Mouse (Mus musculus): ENCODE results near the gene Mcu. TPM values are rescaled to one million over a fixed set of nuclear protein-coding genes. Genes with fewer than 3 reads are reported as not detected.

Gene Mcu
- total and polyA plus RNA-seq, 3 experiments = 4.9 to 5.7 (median 5.3) TPM

DNA sequence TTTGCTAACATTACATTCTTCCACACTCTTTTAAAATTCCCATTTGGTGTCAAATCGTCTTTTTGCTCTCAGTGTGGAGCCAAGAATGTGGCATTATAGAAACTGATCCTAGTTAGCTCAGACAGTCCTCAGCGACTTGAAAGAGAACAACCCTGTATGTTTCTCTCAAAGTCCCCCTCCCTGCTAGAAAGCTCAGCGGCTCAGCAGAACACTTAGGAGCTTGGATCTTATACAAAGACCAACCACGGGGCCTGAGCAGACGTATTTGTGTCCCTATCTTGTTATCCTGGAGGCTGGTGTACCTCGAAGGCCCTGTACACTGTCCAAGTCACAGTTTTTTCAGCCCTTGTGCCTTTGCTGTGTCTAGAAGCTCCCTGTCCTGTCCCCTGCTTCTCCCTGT lies 176.3 kb downstream of the Mcu start:
- TF ChIP-seq NRF1 (IDR thresholded peaks at IDR 0.05; ENCODE audit: low read depth, low read length) = no peak
- no peak for TF ChIP-seq RCOR1 (conservative IDR thresholded peaks at IDR 0.05; ENCODE audit: low read depth, low read length)
- no peak for TF ChIP-seq POLR2A (IDR thresholded peaks at IDR 0.05; ENCODE audit: low read depth, low read length)
- TF ChIP-seq ZMIZ1 (IDR thresholded peaks at IDR 0.05; ENCODE audit: low read depth, low read length) = no peak
- TF ChIP-seq JUND (conservative IDR thresholded peaks at IDR 0.05; ENCODE audit: low read depth, low read length) = no peak
- TF ChIP-seq ZKSCAN1 (IDR thresholded peaks at IDR 0.05; ENCODE audit: borderline replicate concordance, low read depth, low read length) = no peak
- TF ChIP-seq NELFE (IDR thresholded peaks at IDR 0.05; ENCODE audit: low read depth, low read length) = no peak
- no peak for TF ChIP-seq TCF12 (IDR thresholded peaks at IDR 0.05; ENCODE audit: low read depth, low read length)
- DNase-seq (ENCODE audit: extremely low read depth) = no peak
- Histone ChIP-seq H3K27me3 (replicated peaks) (no peaks in the 10 kb centered on the region), H3K36me3 (replicated peaks in 1 of 2; ENCODE audit: control insufficient read depth in 1 of 2, insufficient read depth in 1 of 2, low read length in 1 of 2) (no peaks in the 10 kb centered on the region), H3K27ac (ENCODE audit: insufficient read depth, low read depth) (no peak overlapping the region), H3K4me3 (replicated peaks in 1 of 3; ENCODE audit: low read depth in 2 of 3, low read length in 2 of 3, poor library complexity in 1 of 3) (no peak overlapping the region), H3K4me1 (ENCODE audit: control insufficient read depth in 1 of 2, insufficient read depth in 2 of 2) (peaks cover 0 to 3% of the 10 kb centered on the region in 2 experiments; a peak in 1 of 4 replicates), H3K4me2 (ENCODE audit: insufficient read depth, low read depth, poor library complexity, severe bottlenecking) (no peak overlapping the region), H3K79me2 (replicated peaks; ENCODE audit: control insufficient read depth, extremely low read depth, insufficient read depth, poor library complexity, severe bottlenecking) (no peaks in the 10 kb centered on the region), H3K9me3 (replicated peaks; ENCODE audit: low read length) (no peaks in the 10 kb centered on the region), H3K9ac (ENCODE audit: insufficient read depth, low read depth) (no peak overlapping the region)
- in situ Hi-C loops (cut with MboI; ENCODE audit: low pct_ligation_motif_present, low pct_unique_long_range_greater_than_20kb, low sequenced_read_pairs) (no loop called here), dilution Hi-C loops (cut with MboI; ENCODE audit: extremely low pct_ligation_motif_present, extremely low pct_unique_long_range_greater_than_20kb, low sequenced_read_pairs) (no loop called here)

DNA sequence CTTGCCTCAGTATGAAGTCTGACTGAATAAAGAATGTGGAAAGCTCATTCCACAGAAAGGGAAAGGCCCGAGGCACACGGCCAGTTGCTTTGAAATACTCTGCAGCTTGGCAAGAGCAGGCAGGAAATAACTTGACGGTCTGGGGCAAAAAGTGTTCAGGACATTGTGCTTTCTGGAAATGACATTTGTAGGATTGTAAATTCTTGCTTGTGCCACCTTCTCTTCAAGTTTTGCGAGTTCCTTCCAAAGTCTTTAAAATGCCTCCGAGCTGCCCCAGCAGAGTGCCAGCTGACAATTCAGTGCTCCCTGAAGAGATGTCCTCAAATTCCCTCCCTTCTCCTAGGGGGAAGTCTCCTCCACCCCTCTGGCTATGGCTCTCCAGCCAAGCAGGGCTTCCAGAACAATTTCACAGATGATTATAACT lies 177.0 kb downstream of the Mcu start:
- in situ Hi-C loops (cut with MboI; ENCODE audit: low pct_ligation_motif_present, low pct_unique_long_range_greater_than_20kb, low sequenced_read_pairs) = no loop called here
- H3K9me3 ChIP-seq (replicated peaks; ENCODE audit: low read length) = no peaks in the 10 kb centered on the region
- H3K27ac ChIP-seq (ENCODE audit: insufficient read depth, low read depth) = no peak overlapping the region
- dilution Hi-C loops (cut with MboI; ENCODE audit: extremely low pct_ligation_motif_present, extremely low pct_unique_long_range_greater_than_20kb, low sequenced_read_pairs) = no loop called here
- TF ChIP-seq CHD2 (IDR thresholded peaks at IDR 0.05; ENCODE audit: low read length) (no peak), RCOR1 (conservative IDR thresholded peaks at IDR 0.05; ENCODE audit: low read depth, low read length) (no peak), HCFC1 (IDR thresholded peaks at IDR 0.05; ENCODE audit: low read depth, low read length) (no peak), ZC3H11A (IDR thresholded peaks at IDR 0.05; ENCODE audit: low read depth, low read length) (no peak), ZMIZ1 (IDR thresholded peaks at IDR 0.05; ENCODE audit: low read depth, low read length) (no peak), BHLHE40 (IDR thresholded peaks at IDR 0.05; ENCODE audit: low read depth, low read length) (no peak), ZKSCAN1 (IDR thresholded peaks at IDR 0.05; ENCODE audit: borderline replicate concordance, low read depth, low read length) (no peak), MEF2A (IDR thresholded peaks at IDR 0.05; ENCODE audit: borderline replicate concordance, low read depth, low read length) (no peak), MAX (IDR thresholded peaks at IDR 0.05; ENCODE audit: low read length) (no peak), NELFE (IDR thresholded peaks at IDR 0.05; ENCODE audit: low read depth, low read length) (no peak), ELF1 (IDR thresholded peaks at IDR 0.05; ENCODE audit: low read depth, low read length) (no peak), KAT2A (IDR thresholded peaks at IDR 0.05; ENCODE audit: insufficient replicate concordance, low read length) (no peak), CHD1 (IDR thresholded peaks at IDR 0.05; ENCODE audit: low read depth, low read length) (no peak), MYC (IDR thresholded peaks at IDR 0.05; ENCODE audit: low read depth, low read length) (no peak)
- no peaks in the 10 kb centered on the region for H3K36me3 ChIP-seq (replicated peaks in 1 of 2; ENCODE audit: control insufficient read depth in 1 of 2, insufficient read depth in 1 of 2, low read length in 1 of 2)
- no peak overlapping the region for H3K9ac ChIP-seq (ENCODE audit: insufficient read depth, low read depth)
- H3K4me3 ChIP-seq (replicated peaks in 1 of 3; ENCODE audit: low read depth in 2 of 3, low read length in 2 of 3, poor library complexity in 1 of 3) = no peak overlapping the region
- no peaks in the 10 kb centered on the region for H3K79me2 ChIP-seq (replicated peaks; ENCODE audit: control insufficient read depth, extremely low read depth, insufficient read depth, poor library complexity, severe bottlenecking)
- H3K27me3 ChIP-seq (replicated peaks) = no peaks in the 10 kb centered on the region
- H3K4me1 ChIP-seq (ENCODE audit: control insufficient read depth in 1 of 2, insufficient read depth in 2 of 2) = peaks cover 0 to 3% of the 10 kb centered on the region in 2 experiments; a peak in 1 of 4 replicates
- H3K4me2 ChIP-seq (ENCODE audit: insufficient read depth, low read depth, poor library complexity, severe bottlenecking) = no peak overlapping the region
- DNase-seq (ENCODE audit: extremely low read depth) = no peak
